Mouse (Mus musculus) naive thymus-derived CD4-positive, alpha-beta T cell, adult 2 months (primary cell): ENCODE results near the gene Slc39a13.
"Not testable (repeated sequence)": the region's sequence is repeated elsewhere in the genome, so short reads cannot be mapped to it uniquely, and the experiment has no call there.

Experiments used
- DNase-seq: peaks from one replicate; pipeline ENCODE4 v3.0.0-alpha.2; 2011; ENCODE audit warnings: low read depth

Slc39a13 gene

DNA sequence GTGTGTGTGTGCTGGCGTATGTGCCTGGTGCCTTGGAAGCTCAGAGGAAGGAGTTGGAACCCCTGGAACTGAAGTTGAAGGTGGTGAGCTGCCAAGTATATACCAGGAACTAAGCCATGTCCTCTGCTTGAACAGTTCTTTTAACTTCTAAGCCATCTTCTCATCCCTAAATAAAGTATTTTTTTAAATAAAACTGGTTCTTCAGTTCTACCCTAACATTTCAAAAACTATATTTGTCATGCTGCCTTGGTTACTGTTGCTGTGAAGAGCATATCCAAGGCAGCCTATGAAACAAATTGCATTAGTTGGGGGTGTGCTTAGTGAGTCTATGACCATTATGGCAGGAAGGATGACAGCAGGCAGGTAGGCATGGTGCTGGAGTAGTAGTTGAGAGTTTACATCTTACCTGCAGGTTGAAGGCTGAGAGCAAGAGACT is 45.1 kb downstream of the Slc39a13 start:
- no peak for DNase-seq

- DNase-seq, result no peak
Observed at GRCm38 (mm10) chr2:91023956-91024355, 46.3 kb downstream of the Slc39a13 start.

GRCm38 (mm10) chr2:91023131-91023530 is 47.1 kb downstream of the Slc39a13 start:
- DNase-seq, result no peak

DNA sequence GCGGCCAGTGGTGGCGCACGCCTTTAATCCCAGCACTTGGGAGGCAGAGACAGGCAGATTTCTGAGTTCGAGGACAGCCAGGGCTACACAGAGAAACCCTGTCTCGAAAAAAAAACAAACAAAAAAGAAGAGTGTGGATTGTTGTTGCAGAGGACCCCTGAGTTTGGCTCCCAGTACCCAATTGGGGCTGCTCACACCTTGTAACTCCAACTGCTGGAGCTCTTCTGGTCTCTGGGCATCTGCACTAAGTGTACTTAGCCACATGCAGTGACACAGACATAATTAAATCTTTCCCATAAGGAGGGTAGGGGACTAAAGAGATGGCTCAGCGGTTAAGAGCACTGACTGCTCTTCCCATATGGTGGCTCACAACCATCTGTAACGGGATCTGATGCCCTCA is 48.0 kb downstream of the Slc39a13 start:
- not testable (repeated sequence) for DNase-seq

GRCm38 (mm10) chr2:91019911-91020310 is 50.3 kb downstream of the Slc39a13 start:
- DNase-seq, result no peak

DNA sequence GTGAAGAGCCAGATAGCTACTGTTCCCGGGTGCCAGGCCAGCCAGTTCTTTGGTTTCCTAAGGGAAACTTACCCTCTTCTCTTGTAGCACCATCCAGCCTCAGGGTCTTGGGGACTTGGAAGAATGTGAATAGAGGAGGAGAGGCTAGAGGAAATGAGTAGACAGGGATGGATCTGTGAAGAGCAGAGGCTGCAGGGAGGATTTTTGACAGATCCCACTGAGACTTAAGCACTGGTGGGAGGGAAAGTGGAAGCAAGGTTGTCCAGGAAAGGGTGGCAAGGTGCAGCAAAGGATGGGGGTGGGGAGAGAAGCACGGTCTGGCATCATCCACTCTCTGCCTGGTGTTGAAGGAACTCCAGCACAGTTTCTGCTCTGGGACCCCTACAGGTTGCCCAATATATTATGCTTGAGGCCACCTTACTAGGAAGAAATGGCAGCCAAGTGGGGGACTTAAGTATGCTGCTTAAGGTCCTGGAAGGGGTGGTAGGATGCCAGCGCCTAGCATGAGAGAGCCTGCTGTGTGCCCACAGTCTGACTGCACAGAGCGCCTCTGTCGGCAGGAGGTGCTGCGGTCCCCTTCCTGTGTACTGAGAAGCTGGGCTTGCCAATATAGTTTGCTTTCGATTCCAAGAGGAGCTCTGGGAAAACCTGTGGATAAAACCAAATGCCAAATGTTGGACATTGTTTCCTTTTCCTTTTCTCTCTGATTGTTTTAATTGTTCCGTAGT is 52.0 kb downstream of the Slc39a13 start:
- no peak for DNase-seq

- no peak for DNase-seq
Observed at GRCm38 (mm10) chr2:91015386-91015785, 54.8 kb downstream of the Slc39a13 start.

DNA sequence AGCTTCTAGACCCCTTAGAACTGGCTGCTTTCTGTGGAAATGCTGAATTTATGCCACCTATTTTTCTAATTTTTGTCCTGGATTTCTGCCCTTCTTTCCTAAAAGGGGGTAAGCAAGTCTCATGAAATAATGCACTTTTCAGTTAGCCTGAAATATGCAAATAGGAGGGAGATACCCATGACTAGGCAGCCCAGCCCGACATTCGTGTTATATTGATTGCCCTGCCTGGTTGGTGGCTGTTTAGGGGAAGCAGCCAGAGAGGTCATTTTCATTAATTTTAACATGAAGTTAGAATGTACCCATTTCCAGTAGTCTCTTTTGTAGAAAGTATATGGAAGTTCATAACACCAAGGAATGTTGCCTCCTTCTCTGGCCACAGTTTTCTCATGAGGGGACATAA is 56.3 kb downstream of the Slc39a13 start:
- no peak for DNase-seq
